Mouse (Mus musculus): ENCODE data around the gene Heyl.
"Not testable (repeated sequence)": the region's sequence is repeated elsewhere in the genome, so short reads cannot be mapped to it uniquely, and the experiment has no call there.

Gene Heyl

GRCm38 (mm10) chr4:123232841-123233240 lies 515 bp upstream of the Heyl start:
- in situ Hi-C loops (cut with MboI, MseI): no loop called here

GRCm38 (mm10) chr4:123235835-123236430 lies 2.6 kb downstream of the Heyl start:
- in situ Hi-C loops (cut with MboI, MseI): no loop called here

- in situ Hi-C loops (cut with MboI, MseI): no loop called here
Measured at GRCm38 (mm10) chr4:123236431-123237031, 3.2 kb downstream of the Heyl start.

GRCm38 (mm10) chr4:123237386-123238266 lies 4.3 kb downstream of the Heyl start:
- in situ Hi-C loops (cut with MboI, MseI): no loop called here

- in situ Hi-C loops (cut with MboI, MseI): no loop called here
Measured at GRCm38 (mm10) chr4:123239361-123240203, 6.2 kb downstream of the Heyl start.

- in situ Hi-C loops (cut with MboI, MseI): loop anchor here (5.0 kb wide), 1 partner anchor 79 kb away; no protein-coding TSS in a partner anchor
Measured at GRCm38 (mm10) chr4:123246221-123246620, 12.9 kb downstream of the Heyl start.

GRCm38 (mm10) chr4:123246651-123247050 lies 13.3 kb downstream of the Heyl start:
- in situ Hi-C loops (cut with MboI, MseI): loop anchor here (5.0 kb wide), 1 partner anchor 79 kb away; no protein-coding TSS in a partner anchor

GRCm38 (mm10) chr4:123247147-123247880 lies 14.0 kb downstream of the Heyl start:
- in situ Hi-C loops (cut with MboI, MseI): loop anchor here (5.0 kb wide), 1 partner anchor 80 kb away; no protein-coding TSS in a partner anchor

- in situ Hi-C loops (cut with MboI, MseI): loop anchor here (5.0 kb wide), 1 partner anchor 82 kb away; no protein-coding TSS in a partner anchor
Measured at GRCm38 (mm10) chr4:123248971-123249567, 15.7 kb downstream of the Heyl start.

GRCm38 (mm10) chr4:123252214-123252613 lies 18.9 kb downstream of the Heyl start:
- in situ Hi-C loops (cut with MboI, MseI): no loop called here

GRCm38 (mm10) chr4:123254617-123255016 lies 21.3 kb downstream of the Heyl start:
- in situ Hi-C loops (cut with MboI, MseI): loop anchor here (5.0 kb wide), 1 partner anchor 47 kb away; no protein-coding TSS in a partner anchor

GRCm38 (mm10) chr4:123260071-123260746 lies 26.9 kb downstream of the Heyl start:
- in situ Hi-C loops (cut with MboI, MseI): no loop called here

- in situ Hi-C loops (cut with MboI, MseI): no loop called here
Measured at GRCm38 (mm10) chr4:123261721-123262401, 28.5 kb downstream of the Heyl start, which contains the start of gene Pabpc4. Gene Pabpc4, plus strand, starts transcription at chr4:123262351.

GRCm38 (mm10) chr4:123271063-123271462 lies 37.7 kb downstream of the Heyl start:
- in situ Hi-C loops (cut with MboI, MseI): no loop called here

- in situ Hi-C loops (cut with MboI, MseI): no loop called here
Measured at GRCm38 (mm10) chr4:123280117-123280516, 46.8 kb downstream of the Heyl start.

- in situ Hi-C loops (cut with MboI, MseI): no loop called here
Measured at GRCm38 (mm10) chr4:123282500-123282899, 49.1 kb downstream of the Heyl start.

GRCm38 (mm10) chr4:123282915-123283674 lies 49.7 kb downstream of the Heyl start:
- in situ Hi-C loops (cut with MboI, MseI): not testable (repeated sequence)

- in situ Hi-C loops (cut with MboI, MseI): not testable (repeated sequence)
Measured at GRCm38 (mm10) chr4:123283675-123284064, 50.3 kb downstream of the Heyl start.
